Mouse (Mus musculus): ENCODE data around the gene Pemt. TPM values are rescaled to one million over a fixed set of nuclear protein-coding genes. Genes with fewer than 3 reads are reported as not detected.

Gene Pemt
- polyA plus RNA-seq, 1 experiment: 2.5 TPM

DNA sequence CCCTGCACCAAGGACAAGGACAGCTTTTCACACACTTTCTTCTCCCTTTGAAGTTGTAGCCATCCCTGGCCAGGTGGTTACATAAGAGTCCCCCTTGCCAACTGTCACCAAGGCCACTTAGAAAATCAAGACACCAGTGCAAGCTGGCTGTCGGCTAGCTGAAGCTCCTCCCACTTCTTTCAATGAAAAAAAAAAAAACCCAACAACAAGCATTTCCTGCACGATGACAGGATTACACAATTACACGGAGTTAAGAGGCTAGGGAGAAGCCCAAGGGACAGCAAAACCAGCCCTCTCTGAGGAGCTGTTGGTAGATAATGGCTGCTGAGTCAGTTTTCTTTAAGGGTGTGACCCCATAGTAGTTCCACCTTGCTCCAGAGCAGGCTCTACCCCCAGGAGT is 104.9 kb downstream of the Pemt start:
- no peak overlapping the region for H3K27ac ChIP-seq (ENCODE audit: insufficient read depth, low read length)
- H3K36me3 ChIP-seq (ENCODE audit: control insufficient read depth, insufficient read depth, low read length): no peaks in the 10 kb centered on the region
- no peak overlapping the region for H3K4me3 ChIP-seq (ENCODE audit: extremely low read depth, insufficient read depth, insufficient read length)
- no peaks in the 10 kb centered on the region for H3K4me1 ChIP-seq (ENCODE audit: control insufficient read depth, insufficient read depth, insufficient read length)
- no peak for TF ChIP-seq POLR2A (IDR thresholded peaks at IDR 0.05; ENCODE audit: low read depth, low read length)
- no peak for TF ChIP-seq CTCF (IDR thresholded peaks at IDR 0.05; ENCODE audit: extremely low read depth, insufficient read depth, insufficient read length, insufficient replicate concordance)
- H3K27me3 ChIP-seq (ENCODE audit: control insufficient read depth, insufficient read depth, low read length): no peaks in the 10 kb centered on the region
- 11% methylated on average over 3 of the region's 3 CpGs for WGBS
- no peak for DNase-seq (ENCODE audit: low read depth in 1 of 2, low spot score in 2 of 2)

DNA sequence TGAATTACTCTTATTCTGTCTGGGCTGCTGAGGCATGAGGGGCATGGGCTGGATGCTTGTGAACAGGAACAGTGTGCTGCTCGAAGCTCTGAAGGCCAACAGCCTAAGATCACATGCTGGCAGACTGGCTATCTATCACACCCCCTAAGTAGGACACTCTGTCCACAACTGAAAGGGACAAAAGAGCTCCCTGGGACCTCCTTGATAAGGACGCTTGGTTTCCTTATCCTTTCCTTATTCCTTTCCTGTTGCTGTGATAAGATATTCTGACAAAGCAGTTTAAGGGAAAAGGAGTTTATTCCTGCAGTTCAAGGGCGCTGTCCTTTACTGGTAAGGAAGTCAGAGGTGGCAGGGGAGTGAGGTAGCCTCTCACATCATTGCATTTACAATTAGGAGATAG is 105.6 kb downstream of the Pemt start:
- no peaks in the 10 kb centered on the region for H3K27me3 ChIP-seq (ENCODE audit: control insufficient read depth, insufficient read depth, low read length)
- no peaks in the 10 kb centered on the region for H3K36me3 ChIP-seq (ENCODE audit: control insufficient read depth, insufficient read depth, low read length)
- no peak overlapping the region for H3K27ac ChIP-seq (ENCODE audit: insufficient read depth, low read length)
- no peaks in the 10 kb centered on the region for H3K4me1 ChIP-seq (ENCODE audit: control insufficient read depth, insufficient read depth, insufficient read length)
- no peak for DNase-seq (ENCODE audit: low read depth in 1 of 2, low spot score in 2 of 2)
- H3K4me3 ChIP-seq (ENCODE audit: extremely low read depth, insufficient read depth, insufficient read length): no peak overlapping the region
- 75% methylated on average over 3 of the region's 3 CpGs for WGBS
- no peak for TF ChIP-seq POLR2A (IDR thresholded peaks at IDR 0.05; ENCODE audit: low read depth, low read length)

DNA sequence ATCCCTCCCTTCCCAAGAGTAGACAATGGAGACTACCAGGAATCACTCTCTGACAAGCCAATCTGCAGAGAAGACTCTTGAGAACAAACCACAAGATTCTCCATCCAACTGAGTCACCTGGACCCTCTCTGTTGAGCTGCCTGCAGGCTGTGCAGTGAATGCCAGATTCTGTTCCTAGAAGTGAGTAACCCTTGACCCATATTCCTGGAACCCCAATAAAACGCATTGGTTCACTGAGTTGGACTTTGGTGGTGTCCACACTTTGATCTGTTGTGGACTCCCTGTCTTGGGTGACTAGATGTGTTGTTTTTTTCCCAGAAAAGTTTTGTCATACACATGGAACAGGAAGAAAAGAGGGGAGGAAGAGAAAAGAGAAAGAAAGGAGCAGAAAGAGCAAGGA is 106.5 kb downstream of the Pemt start:
- Histone ChIP-seq H3K4me3 (ENCODE audit: extremely low read depth, insufficient read depth, insufficient read length) (no peak overlapping the region), H3K27ac (ENCODE audit: insufficient read depth, low read length) (no peak overlapping the region)

DNA sequence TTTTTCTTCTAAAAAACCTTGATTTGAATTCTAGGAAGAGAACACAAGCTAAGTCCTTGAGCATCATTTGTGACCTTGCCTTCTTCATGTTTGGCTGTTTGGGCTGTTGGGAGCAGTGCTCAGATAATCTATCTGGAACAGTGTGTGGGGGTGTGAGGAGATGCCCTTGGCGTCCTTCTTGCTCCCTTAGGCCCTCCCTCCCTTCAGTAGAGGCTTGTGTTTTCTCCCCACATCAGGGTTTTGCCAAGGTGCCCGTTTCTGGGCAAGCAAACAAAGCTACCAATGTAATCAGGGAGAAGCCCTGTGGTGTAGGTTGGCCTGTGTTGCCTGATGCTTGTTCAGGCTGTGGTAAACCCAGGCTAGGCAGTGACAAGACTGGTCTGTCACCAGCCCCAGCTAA is 108.7 kb downstream of the Pemt start:
- 51% methylated on average over 2 of the region's 2 CpGs for WGBS
- H3K4me1 ChIP-seq (ENCODE audit: control insufficient read depth, insufficient read depth, insufficient read length): peaks cover 6% of the 10 kb centered on the region; the same call in 1 of the 2 replicates
- no peaks in the 10 kb centered on the region for H3K36me3 ChIP-seq (ENCODE audit: control insufficient read depth, insufficient read depth, low read length)
- H3K27me3 ChIP-seq (ENCODE audit: control insufficient read depth, insufficient read depth, low read length): no peaks in the 10 kb centered on the region
- H3K27ac ChIP-seq (ENCODE audit: insufficient read depth, low read length): no peak overlapping the region
- DNase-seq (ENCODE audit: low read depth in 1 of 2, low spot score in 2 of 2): no peak
- no peak overlapping the region for H3K4me3 ChIP-seq (ENCODE audit: extremely low read depth, insufficient read depth, insufficient read length)
- TF ChIP-seq CTCF (IDR thresholded peaks at IDR 0.05; ENCODE audit: extremely low read depth, insufficient read depth, insufficient read length, insufficient replicate concordance): no peak
- TF ChIP-seq POLR2A (IDR thresholded peaks at IDR 0.05; ENCODE audit: low read depth, low read length): no peak

More for the DNA sequence above, 106.5 kb downstream of the Pemt start:
- DNase-seq (ENCODE audit: low read depth in 1 of 2, low spot score in 2 of 2): no peak
- WGBS: 80% methylated on average over 1 of the region's 1 CpGs
- TF ChIP-seq CTCF (IDR thresholded peaks at IDR 0.05; ENCODE audit: extremely low read depth, insufficient read depth, insufficient read length, insufficient replicate concordance) (no peak), POLR2A (IDR thresholded peaks at IDR 0.05; ENCODE audit: low read depth, low read length) (no peak)
- Histone ChIP-seq H3K36me3 (ENCODE audit: control insufficient read depth, insufficient read depth, low read length) (no peaks in the 10 kb centered on the region), H3K4me1 (ENCODE audit: control insufficient read depth, insufficient read depth, insufficient read length) (no peaks in the 10 kb centered on the region), H3K27me3 (ENCODE audit: control insufficient read depth, insufficient read depth, low read length) (no peaks in the 10 kb centered on the region)

DNA sequence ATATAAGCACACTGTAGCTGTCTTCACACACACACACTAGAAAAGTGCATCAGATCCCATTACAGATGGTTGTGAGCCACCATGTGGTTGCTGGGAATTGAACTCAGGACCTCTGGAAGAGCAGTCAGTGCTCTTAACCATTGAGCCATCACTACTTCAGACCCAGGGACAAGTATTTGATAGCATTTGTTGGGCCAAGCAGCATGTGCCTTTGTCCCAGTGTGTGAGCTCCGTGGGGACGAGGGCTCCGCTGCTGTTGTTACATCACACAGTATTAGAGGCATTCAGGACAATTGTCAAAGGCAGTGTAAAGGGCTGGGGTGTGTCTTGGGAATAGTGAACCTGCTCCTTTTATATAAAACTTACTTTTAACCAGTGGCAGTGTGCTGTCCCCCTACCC is 109.3 kb downstream of the Pemt start:
- WGBS: 98% methylated on average over 3 of the region's 3 CpGs
- Histone ChIP-seq H3K27ac (ENCODE audit: insufficient read depth, low read length) (no peak overlapping the region), H3K36me3 (ENCODE audit: control insufficient read depth, insufficient read depth, low read length) (no peaks in the 10 kb centered on the region), H3K4me3 (ENCODE audit: extremely low read depth, insufficient read depth, insufficient read length) (no peak overlapping the region), H3K27me3 (ENCODE audit: control insufficient read depth, insufficient read depth, low read length) (no peaks in the 10 kb centered on the region), H3K4me1 (ENCODE audit: control insufficient read depth, insufficient read depth, insufficient read length) (peaks cover 7% of the 10 kb centered on the region; the same call in 1 of the 2 replicates)
- TF ChIP-seq POLR2A (IDR thresholded peaks at IDR 0.05; ENCODE audit: low read depth, low read length): no peak
- no peak for TF ChIP-seq CTCF (IDR thresholded peaks at IDR 0.05; ENCODE audit: extremely low read depth, insufficient read depth, insufficient read length, insufficient replicate concordance)
- no peak for DNase-seq (ENCODE audit: low read depth in 1 of 2, low spot score in 2 of 2)

DNA sequence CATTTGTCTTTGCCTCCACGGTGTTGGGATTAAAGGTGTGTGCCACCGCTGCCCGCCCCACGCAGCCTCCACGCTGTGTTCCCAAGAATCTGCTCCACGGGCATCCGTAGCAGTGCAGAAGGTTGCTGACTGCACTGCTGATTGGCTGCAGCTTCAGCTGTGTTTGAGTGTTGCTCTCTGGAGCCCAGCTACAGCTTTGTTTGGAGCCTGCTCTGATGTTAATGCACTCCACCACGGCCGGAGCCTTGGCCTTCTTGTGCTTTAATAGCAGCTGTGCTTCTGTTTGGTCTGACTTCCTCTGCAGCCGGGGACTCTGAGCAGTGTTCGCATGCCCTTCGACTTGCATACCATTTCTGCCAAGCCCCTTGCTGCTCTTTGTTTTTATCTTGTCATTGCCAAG is 112.3 kb downstream of the Pemt start:
- no peak for DNase-seq (ENCODE audit: low read depth in 1 of 2, low spot score in 2 of 2)
- 78% methylated on average over 12 of the region's 12 CpGs for WGBS
- H3K36me3 ChIP-seq (ENCODE audit: control insufficient read depth, insufficient read depth, low read length): no peaks in the 10 kb centered on the region
- TF ChIP-seq CTCF (IDR thresholded peaks at IDR 0.05; ENCODE audit: extremely low read depth, insufficient read depth, insufficient read length, insufficient replicate concordance) (no peak), POLR2A (IDR thresholded peaks at IDR 0.05; ENCODE audit: low read depth, low read length) (no peak)
- no peaks in the 10 kb centered on the region for H3K27me3 ChIP-seq (ENCODE audit: control insufficient read depth, insufficient read depth, low read length)
- peaks cover 7% of the 10 kb centered on the region; the same call in 1 of the 2 replicates for H3K4me1 ChIP-seq (ENCODE audit: control insufficient read depth, insufficient read depth, insufficient read length)
- H3K27ac ChIP-seq (ENCODE audit: insufficient read depth, low read length): no peak overlapping the region
- no peak overlapping the region for H3K4me3 ChIP-seq (ENCODE audit: extremely low read depth, insufficient read depth, insufficient read length)

DNA sequence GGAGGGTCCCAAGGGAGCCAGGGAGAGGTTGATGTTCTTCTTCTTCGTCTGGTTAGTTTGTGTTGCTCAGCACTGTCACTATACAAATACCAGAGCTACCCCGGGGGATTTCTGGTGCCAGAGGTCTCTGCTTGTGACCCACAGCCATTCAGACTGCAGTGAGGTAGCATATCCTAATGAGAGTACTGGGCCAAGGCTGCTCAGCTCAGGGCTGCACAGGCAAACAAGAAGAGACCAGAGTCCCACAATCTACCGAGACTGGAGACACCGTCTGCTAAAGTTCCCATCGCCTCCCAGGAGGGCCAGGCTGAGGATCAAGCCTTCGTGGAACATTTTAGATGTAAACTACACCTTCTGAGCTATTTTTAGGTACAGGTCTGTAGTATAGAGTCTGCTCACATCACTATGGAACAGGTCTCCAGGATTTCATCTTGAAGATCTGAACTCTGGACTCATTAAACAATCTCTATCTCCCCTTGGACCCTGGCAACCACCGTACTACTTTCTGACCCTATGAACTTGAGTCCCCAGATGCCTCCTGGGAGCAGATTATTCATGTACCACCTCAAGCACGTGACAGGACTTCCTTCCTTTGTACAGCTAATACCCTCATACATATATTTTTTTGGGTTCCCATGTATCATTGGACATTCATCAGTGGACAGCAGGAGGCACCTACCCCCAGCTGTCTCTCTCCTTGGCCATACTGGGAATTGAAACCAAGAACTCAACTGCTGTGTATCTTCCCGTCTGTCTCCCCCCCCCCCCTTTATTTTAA is 113.5 kb downstream of the Pemt start:
- Histone ChIP-seq H3K36me3 (ENCODE audit: control insufficient read depth, insufficient read depth, low read length) (no peaks in the 10 kb centered on the region), H3K4me1 (ENCODE audit: control insufficient read depth, insufficient read depth, insufficient read length) (peaks cover 7% of the 10 kb centered on the region; the same call in 1 of the 2 replicates), H3K27me3 (ENCODE audit: control insufficient read depth, insufficient read depth, low read length) (no peaks in the 10 kb centered on the region), H3K4me3 (ENCODE audit: extremely low read depth, insufficient read depth, insufficient read length) (no peak overlapping the region), H3K27ac (ENCODE audit: insufficient read depth, low read length) (no peak overlapping the region)
- DNase-seq (ENCODE audit: low read depth in 1 of 2, low spot score in 2 of 2): peak in 1 of 2 experiments; percentile 15
- TF ChIP-seq POLR2A (IDR thresholded peaks at IDR 0.05; ENCODE audit: low read depth, low read length): no peak
- TF ChIP-seq CTCF (IDR thresholded peaks at IDR 0.05; ENCODE audit: extremely low read depth, insufficient read depth, insufficient read length, insufficient replicate concordance): no peak
- 40% methylated on average over 9 of the region's 9 CpGs for WGBS
